Mouse (Mus musculus) gastrocnemius, postnatal 14 days (tissue): Measurements from ENCODE around the gene Uchl5. TPM values are rescaled to one million over a fixed set of nuclear protein-coding genes. Genes with fewer than 3 reads are reported as not detected.

Experiments
- DNase-seq: peaks from one replicate; pipeline ENCODE4 v3.0.0; 2021; ENCODE audit warnings: mixed read lengths
- intact Hi-C: fragments of 180-260 bp; cut with DNase I; formaldehyde crosslinking; loops from one replicate; pipeline ENCODE4 v1.15.1; 2025; ENCODE audit warnings: low total_unique reads
- total RNA-seq, 2 experiments: library from RNA; stranded (reverse); gene quantifications; 2 replicates each; pipeline ENCODE4 v1.2.3; 2021

Uchl5 gene
- total RNA-seq, 2 experiments from 2014 or later: 21.3 to 25.9 TPM

DNA sequence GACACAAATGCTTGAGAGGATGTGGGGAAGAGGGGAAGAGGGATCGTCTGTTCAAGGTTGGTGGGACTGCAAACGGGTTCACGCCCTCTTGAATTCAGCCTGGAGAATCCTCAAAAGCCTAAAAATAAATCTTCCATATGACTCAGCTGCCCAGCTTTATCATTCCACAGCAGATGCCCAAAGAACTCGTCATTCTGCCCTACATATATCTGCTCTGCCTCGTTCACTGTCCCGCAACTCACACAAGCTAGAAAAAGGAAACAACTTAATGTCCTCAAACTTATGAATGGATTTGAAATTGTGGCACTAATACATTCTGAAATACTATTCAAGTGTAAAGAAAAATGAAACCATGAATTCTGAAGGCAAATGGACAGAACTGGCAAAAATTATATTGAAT is 3.2 kb upstream of the Uchl5 start:
- intact Hi-C loops: no loop called here
- DNase-seq: no peak

DNA sequence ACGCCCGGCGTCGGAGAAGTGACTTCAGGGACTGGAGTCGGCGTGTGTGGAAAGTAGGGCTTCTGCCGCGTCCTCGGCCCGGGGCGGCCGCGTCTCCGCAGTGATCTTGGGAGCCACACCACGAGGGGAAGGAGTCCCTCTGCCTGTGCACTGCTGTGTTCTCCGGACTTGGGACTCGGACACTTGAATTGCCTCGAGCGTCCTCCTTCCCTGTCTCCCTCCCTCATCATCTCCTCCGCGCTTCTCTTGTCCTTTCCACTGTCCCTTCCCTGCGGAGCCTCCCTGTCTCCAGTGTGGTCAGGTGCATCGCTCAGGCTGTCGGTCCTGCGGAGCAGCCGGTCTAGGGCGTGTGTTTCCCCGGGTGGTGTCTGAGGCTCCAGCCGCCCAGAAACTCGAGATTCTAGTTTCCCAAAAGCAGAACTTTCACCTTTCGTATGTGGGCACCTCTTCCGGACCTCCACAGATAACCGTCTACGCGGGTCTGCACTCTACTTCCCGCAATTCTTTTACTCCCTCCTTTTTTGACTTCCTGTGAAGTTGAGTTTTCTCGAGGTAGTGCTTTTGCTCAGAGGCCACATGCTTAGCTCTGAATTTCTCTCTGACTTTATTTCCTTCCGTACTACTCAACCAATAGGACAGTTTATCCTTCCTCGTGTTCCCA is 616 bp downstream of the Uchl5 start:
- intact Hi-C loops: no loop called here
- DNase-seq: no peak

DNA sequence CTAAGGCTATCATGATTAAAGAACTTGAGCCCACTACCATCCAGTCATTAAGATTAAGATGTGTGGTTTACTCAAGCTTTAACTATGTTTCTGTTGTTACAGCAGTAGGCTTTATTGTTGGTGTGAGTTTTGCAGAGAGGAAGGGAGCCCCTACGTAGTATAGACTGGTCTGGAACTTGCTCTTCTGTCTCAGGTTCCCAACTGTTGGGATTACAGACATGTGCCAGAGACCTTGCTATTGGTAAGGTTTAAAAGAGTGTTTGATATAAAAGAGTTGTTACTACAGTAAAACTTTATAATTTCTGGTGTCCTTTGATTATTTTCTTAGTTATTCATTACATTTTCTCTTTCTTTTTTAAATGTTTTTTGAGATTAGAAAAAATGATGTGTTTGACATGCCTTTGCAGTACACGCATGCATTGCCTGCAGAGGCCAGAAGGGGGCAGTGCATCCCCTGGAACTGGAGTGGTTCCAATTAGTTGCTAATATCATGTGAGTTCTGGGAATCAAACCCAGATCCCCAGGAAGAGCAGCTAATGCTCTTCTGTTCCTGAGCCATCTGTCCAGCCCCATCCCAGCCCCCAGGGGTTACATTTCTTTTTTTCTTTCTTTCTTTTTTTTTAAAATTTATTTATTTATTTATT is 11.6 kb downstream of the Uchl5 start:
- intact Hi-C loops: no loop called here
- no peak for DNase-seq

DNA sequence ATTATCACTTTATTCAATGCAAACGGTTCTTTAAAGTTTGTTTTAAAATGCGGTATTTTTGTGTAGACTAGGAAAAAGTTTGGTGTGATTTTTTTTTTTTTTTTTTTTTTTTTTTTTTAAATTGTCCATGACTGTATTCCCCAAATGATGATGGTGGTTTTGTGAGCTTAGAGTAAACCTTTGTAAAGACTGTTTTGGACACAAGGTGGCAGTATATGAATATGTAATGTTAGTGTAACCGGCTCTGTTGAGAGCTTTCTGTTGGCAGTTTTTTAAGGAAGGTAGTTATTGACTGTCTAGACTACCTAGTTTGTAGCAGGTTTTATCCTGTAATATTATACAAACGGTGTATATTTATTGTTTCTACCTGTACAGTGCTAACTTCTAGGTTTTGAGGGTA is 26.5 kb downstream of the Uchl5 start:
- DNase-seq: no peak
- intact Hi-C loops: no loop called here

DNA sequence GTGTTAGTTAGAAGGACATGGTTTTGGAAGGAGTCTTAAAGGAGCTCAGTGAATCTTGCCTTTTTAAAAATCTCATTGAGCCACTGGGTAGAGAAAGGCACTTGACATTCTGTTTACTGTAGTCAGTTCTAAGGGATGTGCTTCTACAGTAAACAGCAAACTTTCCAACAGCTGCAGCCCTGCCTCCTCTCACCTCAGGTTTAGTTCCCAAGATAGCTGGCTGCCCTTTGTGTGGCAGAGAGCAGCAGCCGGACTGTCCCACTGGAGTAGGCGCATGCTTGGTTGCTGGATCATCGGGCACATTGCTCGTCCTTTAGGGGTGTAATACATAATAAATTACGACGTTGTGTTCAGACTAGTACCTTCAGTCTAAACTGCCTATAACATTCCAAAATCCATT is 32.0 kb downstream of the Uchl5 start:
- intact Hi-C loops: no loop called here
- DNase-seq: no peak

DNA sequence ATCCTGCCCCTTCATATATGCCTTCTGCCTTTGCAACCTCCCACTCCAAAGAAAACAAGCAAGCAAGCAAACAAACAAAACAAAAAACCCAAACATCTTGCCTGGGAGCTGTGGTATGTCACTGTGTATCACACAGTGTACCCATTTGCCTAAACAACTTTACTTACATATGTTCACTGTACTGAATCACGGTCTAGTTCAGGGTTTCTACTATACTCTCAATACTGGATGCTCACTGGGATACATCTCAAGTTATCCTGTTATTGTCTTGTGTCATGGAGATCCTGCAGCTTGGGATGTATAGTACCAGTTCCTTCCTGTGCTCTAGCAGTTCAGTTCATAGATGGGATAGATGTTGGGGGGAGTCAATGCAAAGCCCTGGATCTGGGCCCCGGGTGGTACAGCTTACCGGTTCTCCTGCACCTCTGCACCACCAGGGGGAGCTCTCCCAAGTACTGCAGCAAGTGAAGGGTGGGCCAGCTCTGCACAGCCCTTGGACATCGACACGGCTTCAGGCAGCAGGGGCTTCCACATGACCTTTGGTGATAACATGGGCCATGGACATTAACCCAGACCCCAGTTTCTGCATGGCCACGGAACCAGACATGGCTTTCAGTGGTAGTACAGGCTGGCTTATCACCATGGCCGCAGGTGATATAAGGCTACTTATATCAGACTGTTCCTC is 36.7 kb downstream of the Uchl5 start:
- peak; percentile 83 for DNase-seq
- intact Hi-C loops: loop anchor here (5.0 kb wide), 1 partner anchor 193 kb away; no protein-coding TSS in a partner anchor

DNA sequence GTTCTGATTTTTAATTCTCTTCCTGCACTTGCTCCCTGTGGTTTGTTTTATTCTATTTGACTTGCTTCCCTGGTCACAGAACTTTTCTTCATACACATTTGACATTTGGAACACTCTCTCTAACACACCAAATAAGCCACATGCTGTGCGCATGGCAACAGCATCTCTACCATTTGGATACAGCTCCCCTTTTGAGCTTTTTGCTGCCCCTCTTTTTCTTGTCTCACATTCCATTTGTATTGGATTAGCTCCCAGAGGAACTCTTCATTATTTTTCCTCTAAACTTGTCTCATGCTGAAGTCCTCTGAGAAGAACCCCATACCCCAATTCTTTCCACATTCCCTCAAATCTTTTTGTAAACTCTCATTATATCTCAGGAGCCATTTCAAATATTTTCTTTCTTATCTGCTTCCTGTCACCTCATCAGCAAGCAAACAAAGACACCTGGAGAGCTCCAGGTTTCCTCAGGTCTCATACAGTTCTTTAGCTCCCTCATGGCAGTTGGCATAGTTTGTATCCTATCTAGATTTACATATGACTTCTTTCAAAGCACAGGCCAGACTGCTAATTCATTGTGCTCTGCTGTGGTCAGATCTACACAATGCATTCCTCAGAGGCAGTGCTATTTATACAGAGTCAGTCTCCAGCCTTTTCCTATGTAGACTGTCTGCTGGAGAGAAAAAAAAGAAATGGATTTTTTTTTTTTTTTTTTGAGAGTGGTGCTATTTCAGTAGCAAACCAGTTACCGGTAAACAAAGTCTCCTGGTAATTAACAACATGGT is 43.2 kb downstream of the Uchl5 start:
- DNase-seq: no peak
- intact Hi-C loops: no loop called here

DNA sequence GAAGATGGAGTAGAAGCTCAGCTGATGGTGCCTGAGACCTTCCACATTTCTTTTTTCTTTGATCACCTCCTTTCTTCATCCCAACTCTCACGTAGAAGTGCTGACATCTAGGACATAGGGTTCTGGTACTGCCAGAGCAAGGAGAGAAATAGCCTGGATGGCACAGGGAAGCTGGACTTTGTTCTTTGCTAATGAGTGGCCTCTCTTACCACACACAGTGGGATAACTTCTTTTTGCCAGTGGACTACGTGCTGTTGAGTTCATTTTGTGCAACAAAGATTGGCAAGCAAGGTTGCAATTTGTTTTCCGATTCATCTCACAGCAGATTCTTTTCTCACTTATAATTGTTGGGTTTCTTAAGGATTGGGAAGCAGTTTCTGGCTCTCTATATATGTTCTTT is 45.6 kb downstream of the Uchl5 start:
- DNase-seq: no peak
- intact Hi-C loops: no loop called here

DNA sequence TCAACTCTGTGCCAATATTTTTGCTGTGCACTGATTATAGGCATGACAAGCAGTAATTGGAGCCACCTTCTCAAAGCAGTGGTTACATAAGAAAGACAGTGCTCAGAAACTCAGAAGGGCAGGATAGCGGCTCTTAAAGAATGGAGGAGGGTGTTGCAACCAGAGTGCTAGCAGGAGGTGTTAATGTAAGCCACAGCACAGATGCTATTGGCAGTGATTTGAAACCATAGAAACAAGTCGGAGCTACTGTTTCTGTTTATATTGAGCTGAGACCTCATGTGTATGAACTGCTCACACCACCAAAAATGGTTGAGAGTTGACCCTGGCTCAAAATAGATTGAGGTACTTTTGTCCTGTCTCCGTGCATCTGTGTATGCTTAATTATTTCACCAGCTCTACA is 53.6 kb downstream of the Uchl5 start:
- DNase-seq: no peak
- intact Hi-C loops: no loop called here

DNA sequence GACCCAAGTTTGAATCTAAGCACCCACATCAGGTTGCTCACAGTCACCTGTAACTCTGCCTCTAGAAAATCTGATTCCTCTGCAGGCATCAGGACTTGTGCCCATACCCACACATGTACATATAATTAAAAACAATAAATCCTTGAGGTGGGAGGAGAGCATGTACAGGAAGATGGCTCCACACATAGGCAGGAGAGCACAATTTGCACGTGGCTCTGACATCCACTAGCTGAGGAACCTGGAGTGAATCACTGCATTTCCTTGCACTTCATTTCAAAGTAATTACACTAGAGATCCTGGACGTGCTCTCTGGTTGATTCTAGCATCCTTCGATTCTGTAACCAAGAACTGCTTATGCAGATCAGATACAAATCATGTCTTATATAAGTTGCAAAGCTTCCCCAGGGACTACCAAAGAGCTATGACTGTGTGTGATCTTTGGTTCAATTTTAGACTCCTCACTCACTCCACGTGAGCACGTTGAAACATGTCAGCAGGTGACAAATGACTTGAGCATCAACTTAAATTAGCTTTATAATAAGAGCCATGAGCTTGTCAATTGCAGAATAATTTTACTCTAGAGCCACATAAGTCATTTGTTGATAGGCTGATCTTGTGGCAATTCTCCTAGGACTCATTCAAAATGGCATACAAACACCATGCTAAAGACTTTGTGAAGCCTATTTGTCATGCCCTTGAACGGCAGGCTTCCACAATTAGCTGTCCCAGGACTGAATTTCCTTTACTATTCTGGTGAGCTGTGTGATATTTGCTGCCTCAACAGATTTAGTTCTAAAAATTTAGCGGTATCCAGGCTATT is 59.5 kb downstream of the Uchl5 start:
- DNase-seq: no peak
- intact Hi-C loops: no loop called here

DNA sequence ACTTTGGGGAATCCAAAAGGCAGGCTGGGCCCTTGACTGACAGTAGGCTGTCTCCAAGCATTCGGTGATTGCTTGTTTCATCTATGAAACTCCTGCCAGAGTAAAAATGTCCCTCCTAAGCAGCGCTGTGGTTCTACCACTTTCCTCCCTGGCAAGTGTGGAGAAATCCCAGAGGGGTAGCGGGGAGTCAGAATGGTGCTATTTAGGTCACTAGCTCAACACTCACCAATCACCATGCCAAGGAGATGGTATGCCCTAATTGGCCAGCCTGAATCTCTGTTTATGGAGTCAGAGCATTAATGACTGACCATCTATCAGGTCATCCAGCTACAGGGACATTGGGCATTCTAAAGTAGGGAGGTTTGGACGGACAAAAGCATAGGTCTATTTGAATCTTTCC is 60.6 kb downstream of the Uchl5 start:
- peak; percentile 6 for DNase-seq

DNA sequence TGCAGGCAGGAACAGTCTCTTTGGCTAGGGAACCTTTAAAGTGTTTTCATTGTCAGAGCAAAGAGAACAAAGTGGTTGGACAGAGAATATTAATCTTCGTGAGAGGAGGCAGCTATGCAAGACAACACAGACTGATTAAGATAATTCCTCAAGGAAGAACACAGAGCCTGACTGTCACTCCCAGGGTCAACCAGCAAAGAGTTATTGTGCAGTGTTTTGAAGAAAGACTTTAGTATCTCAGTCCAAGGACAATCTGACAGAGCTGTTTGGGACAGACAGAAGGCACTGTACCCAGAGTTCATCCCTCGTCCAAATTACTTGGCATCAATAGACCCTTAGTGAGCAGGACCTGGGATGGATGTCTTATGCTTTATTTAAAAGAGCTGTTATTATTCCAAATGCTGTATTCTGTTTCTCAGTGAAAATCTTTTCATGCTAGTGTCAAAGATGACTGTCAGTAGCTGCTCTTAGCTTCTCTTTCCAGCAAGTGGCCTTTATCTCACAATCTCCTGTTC is 61.9 kb downstream of the Uchl5 start:
- DNase-seq: no peak
- intact Hi-C loops: no loop called here

More for the DNA sequence above, 60.6 kb downstream of the Uchl5 start:
- intact Hi-C loops: no loop called here

DNA sequence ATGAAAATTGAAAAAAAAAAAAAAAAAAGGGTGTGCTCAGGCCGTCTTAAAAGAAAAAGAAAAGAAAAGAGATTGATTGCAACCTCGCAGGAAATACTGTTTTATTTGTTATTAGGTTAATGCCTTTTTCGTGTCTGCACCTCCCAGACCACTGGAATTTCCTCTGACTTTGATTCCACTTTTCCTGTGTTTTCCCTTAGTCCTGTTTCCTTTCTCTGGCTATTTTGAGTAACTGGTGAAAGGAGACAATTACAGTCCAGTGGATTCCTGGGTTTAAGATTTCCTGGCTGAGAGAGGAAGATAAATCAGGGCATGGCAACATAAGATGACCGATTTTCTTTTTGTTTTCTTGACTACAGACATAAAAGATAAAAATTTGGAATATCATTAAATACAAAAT is 75.3 kb downstream of the Uchl5 start:
- no peak for DNase-seq
- intact Hi-C loops: no loop called here

DNA sequence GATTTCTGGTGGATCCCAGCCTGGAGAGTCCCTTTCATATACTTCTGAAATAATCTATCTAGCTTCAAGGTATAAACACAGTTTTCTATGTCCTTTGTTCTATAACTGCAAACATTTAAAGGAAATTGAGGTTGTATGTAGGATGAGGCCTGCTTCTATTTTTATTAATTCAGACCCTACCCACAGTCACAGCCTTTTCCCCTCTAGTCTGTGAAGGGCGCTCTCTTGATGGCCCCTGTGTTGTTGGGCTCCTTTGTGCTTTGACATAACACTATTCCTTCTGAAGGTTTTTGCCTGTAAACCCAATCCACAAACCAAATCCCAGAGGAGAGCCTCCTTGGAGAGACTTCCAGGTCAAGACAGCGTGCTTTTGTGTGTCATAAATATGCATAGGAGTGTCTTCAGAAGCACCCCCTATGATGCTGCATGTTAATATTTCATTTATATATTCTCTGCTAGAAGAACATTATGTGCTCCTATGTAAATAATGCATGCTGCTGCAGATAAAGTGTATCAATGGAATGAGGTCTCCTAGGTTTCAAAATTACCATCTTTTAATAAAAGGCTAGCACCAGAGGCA is 75.8 kb downstream of the Uchl5 start:
- DNase-seq: no peak
- intact Hi-C loops: no loop called here

DNA sequence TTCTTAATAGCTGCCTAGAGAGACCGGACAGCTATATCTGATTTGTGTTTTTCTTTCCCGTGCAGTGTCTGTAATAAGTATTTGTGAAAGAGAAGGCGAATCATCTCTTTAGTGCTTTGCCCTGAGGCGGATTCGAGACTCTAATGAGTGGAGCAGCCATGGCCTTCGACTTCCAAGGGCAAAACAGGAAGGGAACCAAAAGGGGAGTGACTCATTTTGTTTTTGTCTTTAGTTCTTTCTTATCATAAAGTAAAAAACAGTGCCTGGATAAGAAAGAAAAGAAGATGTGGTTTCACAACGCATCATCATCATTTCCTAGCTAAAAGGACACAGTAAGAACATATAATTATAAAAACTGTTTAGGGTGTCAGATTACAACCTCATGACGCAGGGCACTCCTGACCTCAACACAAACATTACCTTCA is 76.6 kb downstream of the Uchl5 start:
- intact Hi-C loops: no loop called here
- no peak for DNase-seq

DNA sequence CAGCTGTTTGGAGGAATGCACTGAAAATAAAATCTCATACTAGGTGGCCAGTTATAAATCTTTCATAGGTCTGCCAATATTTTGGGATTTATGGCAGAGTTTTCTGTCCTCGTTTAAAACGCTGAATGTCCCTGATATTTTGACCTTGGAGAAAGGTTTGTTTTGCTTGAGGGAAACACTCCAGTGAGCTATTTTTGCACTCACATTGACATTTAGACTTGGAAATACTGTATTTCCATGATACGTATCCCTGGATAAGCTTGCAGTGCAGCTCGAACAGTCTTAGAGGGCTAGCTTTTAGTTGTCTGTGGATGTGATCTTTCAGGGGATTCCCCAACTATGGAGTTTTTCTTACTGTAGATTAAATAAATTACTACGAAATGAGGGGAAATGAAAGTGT is 78.6 kb downstream of the Uchl5 start:
- intact Hi-C loops: no loop called here
- no peak for DNase-seq
